Mouse (Mus musculus) T-cell, adult 66 days (primary cell): Measurements from ENCODE around the gene Gm9944. TPM values are rescaled to one million over a fixed set of nuclear protein-coding genes. Genes with fewer than 3 reads are reported as not detected.

ENCODE experiments used
- total RNA-seq, 2 experiments: library from RNA; stranded (reverse); gene quantifications; 3 replicates in 1 of 2; 4 replicates in 1 of 2; pipeline ENCODE4 v1.2.4; 2023

Gm9944 gene
- total RNA-seq: not detected

DNA sequence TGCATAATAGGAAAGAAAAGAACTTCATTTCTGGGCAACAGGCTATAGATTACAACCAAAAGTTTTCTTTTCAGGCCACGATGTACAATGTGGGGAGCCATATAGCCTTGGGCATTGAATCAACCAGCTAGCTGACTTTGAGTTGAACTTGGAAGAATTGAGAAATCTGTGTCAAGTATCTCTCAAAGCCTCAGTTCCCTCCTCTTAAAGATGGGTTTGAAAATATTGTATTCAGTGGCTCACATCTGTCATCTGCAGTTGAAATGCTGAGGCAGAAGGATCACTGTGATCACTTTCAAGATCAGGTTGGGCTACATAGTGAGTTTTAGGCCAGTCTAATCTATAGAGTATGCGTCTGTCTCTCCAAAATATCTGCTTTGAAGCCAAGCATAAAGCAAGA lies at the start of gene Gm9944:
Gm9944 (minus strand) TSS at position 101 of the 400 bp plus-strand sequence.

DNA sequence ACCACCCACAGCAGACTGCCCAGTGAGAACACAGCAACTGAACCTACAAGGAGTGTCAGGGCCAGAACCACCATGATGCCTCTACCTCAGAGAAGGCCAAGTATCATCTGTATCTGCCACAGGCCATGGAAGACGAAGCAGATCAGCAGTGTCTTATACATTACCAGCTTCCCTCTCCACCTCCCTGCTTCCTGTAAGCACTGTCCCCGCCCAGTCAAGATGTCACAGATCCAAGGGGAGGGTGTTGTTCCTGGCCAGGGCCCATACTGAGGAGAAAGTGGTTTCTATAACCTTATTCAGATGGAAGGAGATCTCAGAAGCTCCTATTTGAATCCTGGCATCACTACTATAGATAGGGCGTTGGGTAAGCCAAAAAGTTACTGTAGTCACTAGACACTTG lies 10.5 kb upstream of the Gm9944 start, which contains the start of gene Aadacl3:
Aadacl3 (minus strand) TSS at position 101 of the 400 bp plus-strand sequence.

DNA sequence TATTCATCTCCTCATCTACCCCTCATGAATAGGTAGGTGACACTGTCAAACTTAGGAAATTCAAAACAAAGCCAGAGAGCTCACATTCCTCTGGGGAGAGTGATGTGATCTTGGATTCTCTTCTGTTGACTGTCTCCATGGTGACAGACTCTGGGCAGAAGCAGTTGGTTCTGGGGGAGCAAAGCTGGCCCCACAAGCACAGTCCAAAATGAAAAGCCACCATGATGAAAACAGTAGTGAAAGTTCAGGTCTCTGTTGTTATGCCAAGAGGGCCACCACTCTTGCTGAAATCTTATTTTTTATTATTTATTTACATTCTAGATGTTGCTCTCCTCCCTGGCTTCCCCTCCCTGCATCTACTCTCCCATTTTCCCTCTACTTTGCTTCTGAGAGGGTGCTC lies 14.4 kb downstream of the Gm9944 start, which contains the start of gene 1700012P22Rik:
1700012P22Rik (minus strand) TSS at position 101 of the 400 bp plus-strand sequence.

DNA sequence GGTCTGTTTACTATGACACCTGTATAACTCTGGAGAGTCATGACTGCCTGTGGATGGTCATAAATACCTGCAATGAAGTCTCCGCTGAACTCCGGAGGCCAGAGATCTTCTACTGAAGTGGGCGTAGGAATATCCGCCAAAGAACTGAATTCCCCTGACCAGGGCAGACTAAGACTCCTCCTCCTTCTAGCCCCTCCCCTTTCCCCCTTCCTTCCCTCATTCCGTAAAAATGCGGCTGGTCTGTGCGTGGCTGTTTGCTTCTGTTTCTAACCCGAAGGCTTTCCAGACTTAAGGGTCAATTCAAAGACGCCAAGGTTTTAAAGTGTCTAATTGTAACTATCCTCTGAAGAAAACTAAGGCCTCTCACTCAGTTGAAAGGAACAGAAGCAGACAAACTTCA lies 44.8 kb downstream of the Gm9944 start, which contains the start of gene Pramef12:
Pramef12 (minus strand) TSS at position 175 of the 400 bp plus-strand sequence.

Other genes with a start within 250 kb of the Gm9944 start
- not detected for gene C87977, start 240.0 kb downstream of the Gm9944 start, total RNA-seq
- not detected for gene Pramel5, start 172.8 kb downstream of the Gm9944 start, total RNA-seq
- not detected for gene Gm13128, start 123.1 kb downstream of the Gm9944 start, total RNA-seq
- gene Gm13119, start 95.4 kb downstream of the Gm9944 start, total RNA-seq: not detected
- not detected for gene Pramef20, start 75.4 kb downstream of the Gm9944 start, total RNA-seq
- gene Pramef12, start 44.9 kb downstream of the Gm9944 start, total RNA-seq: not detected
- not detected for gene 1700012P22Rik, start 14.5 kb downstream of the Gm9944 start, total RNA-seq
- not detected for gene Aadacl3, start 10.4 kb upstream of the Gm9944 start, total RNA-seq
- not detected for gene 9430007A20Rik, start 66.5 kb upstream of the Gm9944 start, total RNA-seq
- gene Gm13124, start 111.8 kb upstream of the Gm9944 start, total RNA-seq: not detected
- gene Aadacl4, start 160.4 kb upstream of the Gm9944 start, total RNA-seq: not detected
- not detected for gene Gm436, start 233.1 kb upstream of the Gm9944 start, total RNA-seq